Mouse (Mus musculus) left cerebral cortex, postnatal 4 days (tissue): ENCODE measurements at regions not wholly inside any gene's neighbourhood (a gene's known extent, or its start where the extent isn't known, plus 50 kb on each side); places are given as distances from the start of the nearest gene placed in this dataset.
A peak's percentile ranks its signal among the peaks of the same experiment; 100 is the strongest.

ENCODE experiments used
- DNase-seq: peaks from one replicate; pipeline ENCODE4 v3.0.0-alpha.2; 2022
- intact Hi-C: fragments of 180-260 bp; cut with DNase I; formaldehyde crosslinking; loops from one replicate; pipeline ENCODE4 v1.15.1; 2025

- DNase-seq: no peak
- intact Hi-C loops: no loop called here
Measured at GRCm38 (mm10) chr14:76658952-76659502, 102.3 kb upstream of the Serp2 start.

GRCm38 (mm10) chr14:76657784-76658610 lies 101.3 kb upstream of the Serp2 start:
- DNase-seq: peak; percentile 88
- intact Hi-C loops: no loop called here

GRCm38 (mm10) chr14:76657375-76657774 lies 100.7 kb upstream of the Serp2 start:
- intact Hi-C loops: no loop called here
- DNase-seq: peak; percentile 39

- no peak for DNase-seq
- intact Hi-C loops: no loop called here
Measured at GRCm38 (mm10) chr14:76652356-76653126, 95.9 kb upstream of the Serp2 start.

- no peak for DNase-seq
- intact Hi-C loops: no loop called here
Measured at GRCm38 (mm10) chr14:76651096-76651495, 94.4 kb upstream of the Serp2 start.

GRCm38 (mm10) chr14:76649927-76650326 lies 93.2 kb upstream of the Serp2 start:
- no peak for DNase-seq
- intact Hi-C loops: no loop called here

GRCm38 (mm10) chr14:76644716-76645115 lies 88.0 kb upstream of the Serp2 start:
- intact Hi-C loops: no loop called here
- DNase-seq: no peak

- intact Hi-C loops: no loop called here
- DNase-seq: no peak
Measured at GRCm38 (mm10) chr14:76641752-76642529, 85.3 kb upstream of the Serp2 start.

GRCm38 (mm10) chr14:76633170-76633569 lies 76.5 kb upstream of the Serp2 start:
- intact Hi-C loops: no loop called here
- no peak for DNase-seq

- intact Hi-C loops: no loop called here
- no peak for DNase-seq
Measured at GRCm38 (mm10) chr14:76632763-76633162, 76.1 kb upstream of the Serp2 start.

- intact Hi-C loops: no loop called here
- no peak for DNase-seq
Measured at GRCm38 (mm10) chr14:76631740-76632139, 75.1 kb upstream of the Serp2 start.

- no peak for DNase-seq
- intact Hi-C loops: no loop called here
Measured at GRCm38 (mm10) chr14:76631181-76631580, 74.5 kb upstream of the Serp2 start.

GRCm38 (mm10) chr14:76629913-76630478 lies 73.3 kb upstream of the Serp2 start:
- DNase-seq: no peak
- intact Hi-C loops: loop anchor here (10.0 kb wide), 1 partner anchor 125 kb away; no protein-coding TSS in a partner anchor

GRCm38 (mm10) chr14:76628182-76628892 lies 71.6 kb upstream of the Serp2 start:
- peak; percentile 87 for DNase-seq
- intact Hi-C loops: loop anchor here (10.0 kb wide), 1 partner anchor 124 kb away; no protein-coding TSS in a partner anchor

GRCm38 (mm10) chr14:76625589-76626368 lies 69.1 kb upstream of the Serp2 start:
- intact Hi-C loops: loop anchor here (10.0 kb wide), 1 partner anchor 121 kb away; no protein-coding TSS in a partner anchor
- no peak for DNase-seq

GRCm38 (mm10) chr14:76624626-76625378 lies 68.1 kb upstream of the Serp2 start:
- no peak for DNase-seq
- intact Hi-C loops: loop anchor here (10.0 kb wide), 1 partner anchor 120 kb away; no protein-coding TSS in a partner anchor

GRCm38 (mm10) chr14:76623371-76623988 lies 66.8 kb upstream of the Serp2 start:
- no peak for DNase-seq
- intact Hi-C loops: loop anchor here (10.0 kb wide), 1 partner anchor 119 kb away; no protein-coding TSS in a partner anchor
